Mouse (Mus musculus): ENCODE results near the gene Parp16.
"Not testable (repeated sequence)": the region's sequence is repeated elsewhere in the genome, so short reads cannot be mapped to it uniquely, and the experiment has no call there.

Parp16 gene

GRCm38 (mm10) chr9:65179817-65180624 is 15.1 kb upstream of the Parp16 start:
- no peak for DNase-seq

DNA sequence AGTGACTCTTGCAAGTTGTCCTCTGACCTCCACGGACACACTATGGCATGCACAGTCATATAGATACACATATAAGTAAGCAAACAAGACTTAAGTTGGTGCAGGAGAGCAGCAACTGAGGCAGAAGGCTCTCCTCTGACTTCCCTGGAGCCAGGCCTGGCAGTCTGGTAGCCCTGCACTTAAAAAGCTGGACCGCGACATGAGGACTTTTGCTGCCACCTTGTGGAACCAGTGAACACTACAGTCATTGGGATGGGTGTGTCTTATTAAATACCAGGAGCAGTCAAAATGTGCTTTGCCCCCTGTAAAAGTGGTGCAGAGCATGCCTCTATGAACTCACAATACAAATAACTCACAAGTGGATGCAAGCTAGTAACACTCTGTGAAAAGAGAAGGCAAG is 6.6 kb upstream of the Parp16 start:
- DNase-seq, result peak; percentile 94

- DNase-seq, result no peak
Observed at GRCm38 (mm10) chr9:65190306-65190705, 4.8 kb upstream of the Parp16 start.

GRCm38 (mm10) chr9:65191389-65191754 is 3.8 kb upstream of the Parp16 start:
- peak; percentile 55 for DNase-seq

- peak; percentile 40 for DNase-seq
Observed at GRCm38 (mm10) chr9:65191755-65192469, 3.2 kb upstream of the Parp16 start.

GRCm38 (mm10) chr9:65193214-65193613 is 1.9 kb upstream of the Parp16 start:
- DNase-seq, result no peak

GRCm38 (mm10) chr9:65195621-65195981 is 448 bp downstream of the Parp16 start:
- DNase-seq, result peak; percentile 64

- DNase-seq, result no peak
Observed at GRCm38 (mm10) chr9:65195982-65196737, 1.0 kb downstream of the Parp16 start.

- peak; percentile 98 for DNase-seq
Observed at GRCm38 (mm10) chr9:65196738-65197569, 1.8 kb downstream of the Parp16 start.

GRCm38 (mm10) chr9:65197826-65198225 is 2.7 kb downstream of the Parp16 start:
- DNase-seq, result no peak

GRCm38 (mm10) chr9:65199723-65200122 is 4.6 kb downstream of the Parp16 start:
- DNase-seq, result no peak

- DNase-seq, result no peak
Observed at GRCm38 (mm10) chr9:65200606-65201005, 5.5 kb downstream of the Parp16 start.

GRCm38 (mm10) chr9:65201021-65201380 is 5.8 kb downstream of the Parp16 start:
- DNase-seq, result no peak

DNA sequence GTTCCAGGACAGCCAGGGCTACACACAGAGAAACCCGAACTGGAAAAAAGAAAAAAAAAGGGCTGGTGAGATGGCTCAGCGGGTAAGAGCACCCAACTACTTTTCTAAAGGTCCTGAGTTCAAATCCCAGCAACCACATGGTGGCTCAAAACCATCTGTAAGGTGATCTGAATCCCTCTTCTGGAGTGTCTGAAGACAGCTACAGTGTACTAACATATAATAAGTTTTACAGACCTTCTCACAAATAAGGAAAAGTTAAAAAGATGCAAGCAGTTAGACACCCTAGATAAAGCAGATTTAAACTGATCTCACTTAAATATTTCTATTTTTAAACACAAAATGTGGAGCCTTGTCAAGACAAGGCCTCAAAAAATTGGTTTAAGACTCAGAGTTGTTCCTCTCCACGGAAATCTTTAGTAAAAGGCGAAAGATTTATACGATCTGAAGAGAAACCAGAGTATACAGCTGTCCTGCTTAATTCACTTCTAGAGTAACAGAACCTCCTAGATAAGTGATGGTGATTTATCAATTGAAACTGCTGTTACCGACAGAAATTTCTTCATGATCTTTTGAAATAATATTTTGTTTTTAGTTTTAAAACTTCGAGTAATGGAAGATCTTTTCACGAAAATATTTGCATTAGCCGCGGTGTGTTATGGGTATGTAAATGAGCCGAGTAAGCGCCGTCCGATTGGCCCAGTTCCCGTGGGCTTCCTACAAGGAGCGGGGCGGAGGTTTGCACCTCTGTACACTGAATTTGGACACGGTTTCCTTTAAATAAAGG is 6.4 kb downstream of the Parp16 start:
- DNase-seq, result peak; percentile 94

- DNase-seq, result no peak
Observed at GRCm38 (mm10) chr9:65202165-65202754, 7.1 kb downstream of the Parp16 start.

- DNase-seq, result peak; percentile 50
Observed at GRCm38 (mm10) chr9:65205049-65205815, 10.1 kb downstream of the Parp16 start.

DNA sequence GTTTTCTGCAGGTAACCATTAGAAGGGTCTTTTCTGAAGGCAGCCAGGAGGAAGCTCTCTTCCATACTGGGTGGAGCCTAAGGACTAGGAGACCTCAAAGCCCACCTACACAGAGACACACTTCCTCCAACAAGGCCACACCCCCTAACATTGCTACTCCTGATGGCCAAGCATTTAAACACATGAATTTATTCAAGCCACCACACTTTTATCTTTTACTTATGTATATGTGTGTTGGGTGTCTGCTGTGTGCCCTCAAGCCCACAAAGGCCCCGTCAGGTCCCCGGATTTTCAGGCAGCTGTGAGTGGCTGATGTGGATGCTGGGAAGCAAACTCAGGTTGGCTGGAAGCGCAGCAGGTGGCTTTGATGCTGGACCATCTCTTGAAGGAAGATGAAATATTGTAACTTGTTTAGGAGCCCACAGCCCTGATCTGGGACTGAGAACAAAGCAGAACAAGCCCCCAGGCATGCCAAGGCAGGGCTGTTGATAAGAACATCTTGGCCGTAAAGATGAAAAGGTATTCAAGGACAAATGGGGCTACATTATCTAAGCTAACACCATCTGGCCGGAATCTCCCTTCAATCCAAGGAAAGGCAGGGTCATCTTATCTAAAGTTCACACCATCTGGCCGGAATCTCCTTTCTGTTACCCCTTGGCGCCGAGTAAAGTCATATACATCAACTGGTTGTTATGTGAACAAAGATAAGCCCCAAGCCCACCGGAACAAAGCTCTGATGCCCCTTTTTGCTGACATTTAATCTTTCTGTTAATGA is 12.1 kb downstream of the Parp16 start:
- not testable (repeated sequence) for DNase-seq

- DNase-seq, result no peak
Observed at GRCm38 (mm10) chr9:65208293-65209179, 13.4 kb downstream of the Parp16 start.

GRCm38 (mm10) chr9:65211598-65211997 is 16.4 kb downstream of the Parp16 start:
- no peak for DNase-seq
